Mouse (Mus musculus) CH12.LX (cell line): Measurements from ENCODE around the gene 2510002D24Rik. TPM values are rescaled to one million over a fixed set of nuclear protein-coding genes. Genes with fewer than 3 reads are reported as not detected.
A peak's percentile ranks its signal among the peaks of the same experiment; 100 is the strongest.

ENCODE experiments used
- DNase-seq: peaks from one replicate; pipeline ENCODE4 v3.0.0-alpha.2; 2013; ENCODE audit errors: extremely low read depth
- H3K27ac ChIP-seq: 2 replicates; pipeline ENCODE4 v1.5.1; 2012; ENCODE audit warnings: low read depth, mild to moderate bottlenecking, control low read depth, moderate library complexity; ENCODE audit not compliant: insufficient read depth
- H3K27me3 ChIP-seq: replicated peaks from 2 replicates; pipeline ENCODE3; 2012; ENCODE audit warnings: inconsistent platforms
- H3K36me3 ChIP-seq, 2 experiments: replicated peaks in 1 of 2; 2 replicates each; pipeline versions ENCODE3 to v1.6.1; 2012; ENCODE audit warnings: inconsistent platforms in 1 of 2, low read length in 1 of 2, mild to moderate bottlenecking in 1 of 2, mixed read lengths in 1 of 2, moderate library complexity in 1 of 2; ENCODE audit not compliant: control insufficient read depth in 1 of 2, insufficient read depth in 1 of 2
- H3K4me1 ChIP-seq, 2 experiments: 2 replicates each; pipeline ENCODE4 v1.6.1; 2012; ENCODE audit warnings: inconsistent platforms in 1 of 2, moderate library complexity in 1 of 2; ENCODE audit not compliant: insufficient read depth in 2 of 2, control insufficient read depth in 1 of 2
- H3K4me2 ChIP-seq: 2 replicates; pipeline ENCODE4 v1.6.1; 2012; ENCODE audit warnings: low read depth, mild to moderate bottlenecking, control low read depth; ENCODE audit not compliant: poor library complexity, insufficient read depth, severe bottlenecking
- H3K4me3 ChIP-seq, 3 experiments: fragments of 150-350 bp in 1 of 3; sonication (generic) in 1 of 3; replicated peaks in 1 of 3; 2 replicates each; pipeline versions ENCODE3 to v1.5.1; 2011 to 2012; ENCODE audit warnings: low read depth in 2 of 3, low read length in 2 of 3, mild to moderate bottlenecking in 2 of 3, moderate library complexity in 2 of 3, control low read depth in 1 of 3, improper control_type of control experiment in 1 of 3, inconsistent platforms in 1 of 3, mixed read lengths in 1 of 3; ENCODE audit not compliant: poor library complexity in 1 of 3
- H3K79me2 ChIP-seq: replicated peaks from 2 replicates; pipeline ENCODE4 v1.6.1; 2012; ENCODE audit warnings: mild to moderate bottlenecking, moderate library complexity; ENCODE audit not compliant: control insufficient read depth, poor library complexity, insufficient read depth, severe bottlenecking; ENCODE audit errors: extremely low read depth
- H3K9ac ChIP-seq: 2 replicates; pipeline ENCODE4 v1.6.1; 2012; ENCODE audit warnings: low read depth, mild to moderate bottlenecking, control low read depth, moderate library complexity; ENCODE audit not compliant: insufficient read depth
- H3K9me3 ChIP-seq: replicated peaks from 2 replicates; pipeline ENCODE3; 2012; ENCODE audit warnings: low read length, inconsistent platforms, mixed read lengths
- BHLHE40 ChIP-seq: IDR thresholded peaks from 2 replicates; pipeline ENCODE4 v1.6.1; 2011; ENCODE audit warnings: mild to moderate bottlenecking, low read depth, low read length, improper control_type of control experiment
- CHD1 ChIP-seq: IDR thresholded peaks from 2 replicates; pipeline ENCODE4 v1.6.1; 2012; ENCODE audit warnings: low read depth, low read length, improper control_type of control experiment, inconsistent platforms
- CHD2 ChIP-seq: IDR thresholded peaks from 2 replicates; pipeline ENCODE4 v1.6.1; 2011; ENCODE audit warnings: low read length, improper control_type of control experiment
- CTCF ChIP-seq, 2 experiments: IDR thresholded peaks in 1 of 2; conservative IDR thresholded peaks in 1 of 2; 2 replicates each; pipeline ENCODE4 v1.5.1; 2011 to 2012; ENCODE audit warnings: low read depth in 2 of 2, low read length in 2 of 2, improper control_type of control experiment in 1 of 2, inconsistent platforms in 1 of 2, mild to moderate bottlenecking in 1 of 2, moderate library complexity in 1 of 2
- E2F4 ChIP-seq: IDR thresholded peaks from 2 replicates; pipeline ENCODE4 v1.6.1; 2011; ENCODE audit warnings: low read depth, low read length, improper control_type of control experiment; ENCODE audit not compliant: insufficient replicate concordance
- ELF1 ChIP-seq: IDR thresholded peaks from 2 replicates; pipeline ENCODE4 v1.6.1; 2014; ENCODE audit warnings: low read depth, mild to moderate bottlenecking, inconsistent platforms, low read length, improper control_type of control experiment
- EP300 ChIP-seq: IDR thresholded peaks from 2 replicates; pipeline ENCODE4 v1.6.1; 2011; ENCODE audit warnings: low read length, improper control_type of control experiment
- ETS1 ChIP-seq: conservative IDR thresholded peaks from 2 replicates; pipeline ENCODE4 v1.6.1; 2012; ENCODE audit warnings: low read depth, mild to moderate bottlenecking, inconsistent platforms, low read length, improper control_type of control experiment, moderate library complexity
- GABPA ChIP-seq: IDR thresholded peaks from 2 replicates; pipeline ENCODE4 v1.6.1; 2012; ENCODE audit warnings: low read depth, low read length, improper control_type of control experiment, inconsistent platforms; ENCODE audit not compliant: insufficient replicate concordance
- HCFC1 ChIP-seq: IDR thresholded peaks from 2 replicates; pipeline ENCODE4 v1.6.1; 2012; ENCODE audit warnings: low read depth, mild to moderate bottlenecking, inconsistent platforms, low read length, improper control_type of control experiment
- IRF4 ChIP-seq: IDR thresholded peaks from 2 replicates; pipeline ENCODE4 v1.6.1; 2014; ENCODE audit warnings: low read depth, mild to moderate bottlenecking, inconsistent platforms, low read length, improper control_type of control experiment
- JUN ChIP-seq: IDR thresholded peaks from 2 replicates; pipeline ENCODE4 v1.6.1; 2011; ENCODE audit warnings: low read depth, mild to moderate bottlenecking, low read length, improper control_type of control experiment, moderate library complexity; ENCODE audit not compliant: insufficient read depth
- JUND ChIP-seq: conservative IDR thresholded peaks from 2 replicates; pipeline ENCODE4 v1.6.1; 2011; ENCODE audit warnings: low read depth, low read length, improper control_type of control experiment
- KAT2A ChIP-seq: IDR thresholded peaks from 2 replicates; pipeline ENCODE4 v1.6.1; 2012; ENCODE audit warnings: low read length, improper control_type of control experiment, inconsistent platforms; ENCODE audit not compliant: insufficient replicate concordance
- MAFK ChIP-seq: IDR thresholded peaks from 2 replicates; pipeline ENCODE4 v1.6.1; 2011; ENCODE audit warnings: low read length, improper control_type of control experiment; ENCODE audit not compliant: insufficient replicate concordance
- MAX ChIP-seq: IDR thresholded peaks from 2 replicates; pipeline ENCODE4 v1.6.1; 2011; ENCODE audit warnings: low read length, improper control_type of control experiment
- MAZ ChIP-seq: IDR thresholded peaks from 2 replicates; pipeline ENCODE4 v1.6.1; 2012; ENCODE audit warnings: low read depth, mild to moderate bottlenecking, inconsistent platforms, low read length, improper control_type of control experiment, moderate library complexity
- MEF2A ChIP-seq: IDR thresholded peaks from 2 replicates; pipeline ENCODE4 v1.6.1; 2014; ENCODE audit warnings: low read depth, mild to moderate bottlenecking, inconsistent platforms, low read length, improper control_type of control experiment, borderline replicate concordance
- MXI1 ChIP-seq: IDR thresholded peaks from 2 replicates; pipeline ENCODE4 v1.6.1; 2011; ENCODE audit warnings: mild to moderate bottlenecking, low read depth, low read length, improper control_type of control experiment
- MYC ChIP-seq: IDR thresholded peaks from 2 replicates; pipeline ENCODE4 v1.6.1; 2011; ENCODE audit warnings: low read depth, mild to moderate bottlenecking, improper control_type of control experiment, low read length
- NELFE ChIP-seq: IDR thresholded peaks from 2 replicates; pipeline ENCODE4 v1.6.1; 2011; ENCODE audit warnings: low read depth, low read length, improper control_type of control experiment
- NRF1 ChIP-seq: IDR thresholded peaks from 2 replicates; pipeline ENCODE4 v1.6.1; 2014; ENCODE audit warnings: low read depth, mild to moderate bottlenecking, inconsistent platforms, low read length, improper control_type of control experiment, moderate library complexity
- PAX5 ChIP-seq: IDR thresholded peaks from 2 replicates; pipeline ENCODE4 v1.6.1; 2012; ENCODE audit warnings: low read length, inconsistent platforms, mixed read lengths
- POLR2A ChIP-seq: IDR thresholded peaks from 2 replicates; pipeline ENCODE4 v1.6.1; 2011; ENCODE audit warnings: low read depth, mild to moderate bottlenecking, improper control_type of control experiment, low read length
- POLR2AphosphoS2 ChIP-seq: IDR thresholded peaks from 2 replicates; pipeline ENCODE4 v1.6.1; 2011; ENCODE audit warnings: low read depth, low read length, improper control_type of control experiment
- RAD21 ChIP-seq: IDR thresholded peaks from 2 replicates; pipeline ENCODE4 v1.6.1; 2011; ENCODE audit warnings: low read depth, mild to moderate bottlenecking, low read length, improper control_type of control experiment, moderate library complexity
- RCOR1 ChIP-seq: conservative IDR thresholded peaks from 2 replicates; pipeline ENCODE4 v1.6.1; 2012; ENCODE audit warnings: low read depth, mild to moderate bottlenecking, inconsistent platforms, low read length, improper control_type of control experiment
- SIN3A ChIP-seq: IDR thresholded peaks from 2 replicates; pipeline ENCODE4 v1.6.1; 2012; ENCODE audit warnings: low read length, improper control_type of control experiment, inconsistent platforms
- SMC3 ChIP-seq: IDR thresholded peaks from 2 replicates; pipeline ENCODE4 v1.6.1; 2011; ENCODE audit warnings: low read depth, low read length, improper control_type of control experiment
- TBP ChIP-seq: conservative IDR thresholded peaks from 2 replicates; pipeline ENCODE4 v1.6.1; 2011; ENCODE audit warnings: low read depth, low read length, improper control_type of control experiment
- TCF12 ChIP-seq: IDR thresholded peaks from 2 replicates; pipeline ENCODE4 v1.6.1; 2014; ENCODE audit warnings: low read depth, mild to moderate bottlenecking, inconsistent platforms, low read length, improper control_type of control experiment
- UBTF ChIP-seq: IDR thresholded peaks from 2 replicates; pipeline ENCODE4 v1.6.1; 2012; ENCODE audit warnings: low read depth, mild to moderate bottlenecking, inconsistent platforms, low read length, improper control_type of control experiment, moderate library complexity
- USF1 ChIP-seq: IDR thresholded peaks from 2 replicates; pipeline ENCODE4 v1.6.1; 2014; ENCODE audit warnings: low read depth, mild to moderate bottlenecking, inconsistent platforms, low read length, improper control_type of control experiment
- USF2 ChIP-seq: conservative IDR thresholded peaks from 2 replicates; pipeline ENCODE4 v1.6.1; 2011; ENCODE audit warnings: low read depth, low read length, improper control_type of control experiment
- ZC3H11A ChIP-seq: IDR thresholded peaks from 2 replicates; pipeline ENCODE4 v1.6.1; 2012; ENCODE audit warnings: low read depth, mild to moderate bottlenecking, inconsistent platforms, low read length, improper control_type of control experiment
- ZKSCAN1 ChIP-seq: IDR thresholded peaks from 2 replicates; pipeline ENCODE4 v1.6.1; 2012; ENCODE audit warnings: low read depth, inconsistent platforms, low read length, improper control_type of control experiment, borderline replicate concordance
- ZMIZ1 ChIP-seq: IDR thresholded peaks from 2 replicates; pipeline ENCODE4 v1.6.1; 2012; ENCODE audit warnings: low read depth, mild to moderate bottlenecking, inconsistent platforms, low read length, improper control_type of control experiment
- ZNF384 ChIP-seq: IDR thresholded peaks from 2 replicates; pipeline ENCODE4 v1.6.1; 2012; ENCODE audit warnings: low read depth, low read length, improper control_type of control experiment, inconsistent platforms
- dilution Hi-C: fragments of 300-500 bp; cut with MboI; formaldehyde crosslinking; loops from 2 replicates; pipeline ENCODE4 v1.14.3; 2020; ENCODE audit warnings: low sequenced_read_pairs; ENCODE audit not compliant: extremely low pct_unique_long_range_greater_than_20kb, extremely low pct_ligation_motif_present
- in situ Hi-C: fragments of 300-500 bp; cut with MboI; formaldehyde crosslinking; loops from 3 replicates; pipeline ENCODE4 v1.14.3; 2019; ENCODE audit warnings: low sequenced_read_pairs, low pct_ligation_motif_present, low pct_unique_long_range_greater_than_20kb, mixed read lengths
- polyA plus RNA-seq: library from polyadenylated mRNA; unstranded; fragments of >175 nt; gene quantifications from 2 replicates; pipeline ENCODE4 v1.2.1, GENCODE M21; 2012; ENCODE audit warnings: low read depth; ENCODE audit not compliant: insufficient read length
- total RNA-seq, 2 experiments: library from RNA; depleted of rRNA; stranded (reverse); fragments of 300-350 nt in 1 of 2; fragments of >200 nt in 1 of 2; gene quantifications; 2 replicates each; pipeline ENCODE4 v1.2.3; 2012 to 2014

2510002D24Rik gene
- total and polyA plus RNA-seq, 3 experiments = 66.2 to 84.9 (median 78.0) TPM

GRCm38 (mm10) chr16:18877386-18878090 lies 41.2 kb downstream of the 2510002D24Rik start:
- peak; percentile 85 for DNase-seq
- H3K27me3 ChIP-seq = no peaks in the 10 kb centered on the region
- in situ Hi-C loops = loop anchor here (10.0 kb wide), 1 partner anchor 207 kb away; no protein-coding TSS in a partner anchor
- H3K79me2 ChIP-seq = peaks cover 66% of the 10 kb centered on the region
- no peak for TF ChIP-seq ETS1
- TF ChIP-seq MYC = peak; percentile 85
- peak; percentile 39; the same call in 1 of the 2 replicates for TF ChIP-seq IRF4
- TF ChIP-seq ZNF384 = no peak
- no peak for TF ChIP-seq RCOR1
- no peak for TF ChIP-seq USF2
- no peak for TF ChIP-seq E2F4
- peak; percentile 59; the same call in 1 of the 2 replicates for TF ChIP-seq TCF12
- TF ChIP-seq MXI1 = peak; percentile 66
- peak; percentile 65 for TF ChIP-seq MAX
- TF ChIP-seq MAFK = no peak
- TF ChIP-seq CHD2 = no peak
- TF ChIP-seq POLR2AphosphoS2 = no peak
- peak; percentile 87 for TF ChIP-seq SIN3A
- peak; percentile 74 for TF ChIP-seq BHLHE40
- peak; percentile 48; the same call in 1 of the 2 replicates for TF ChIP-seq POLR2A
- no peak for TF ChIP-seq NRF1
- TF ChIP-seq SMC3 = no peak; the same call in 1 of the 2 replicates
- TF ChIP-seq JUN = no peak
- peak; percentile 53 for TF ChIP-seq HCFC1
- no peak for TF ChIP-seq ZC3H11A
- TF ChIP-seq JUND = no peak
- no peak for TF ChIP-seq GABPA
- peak; percentile 47; the same call in 1 of the 2 replicates for TF ChIP-seq MAZ
- no peak for TF ChIP-seq MEF2A
- TF ChIP-seq USF1 = no peak
- TF ChIP-seq ZMIZ1 = peak; percentile 12; the same call in 1 of the 2 replicates
- 0 out of 2 replicates have a peak, but pooled peaks have one; percentile 53 for TF ChIP-seq TBP
- TF ChIP-seq NELFE = no peak; the same call in 1 of the 2 replicates
- no peak for TF ChIP-seq ELF1
- no peak for TF ChIP-seq PAX5
- TF ChIP-seq ZKSCAN1 = no peak
- TF ChIP-seq RAD21 = no peak; the same call in 1 of the 2 replicates
- peak; percentile 39; the same call in 1 of the 2 replicates for TF ChIP-seq CHD1
- TF ChIP-seq EP300 = no peak
- peak in 1 of 2 experiments; percentile 73; a peak in 2 of 4 replicates for TF ChIP-seq CTCF (conservative IDR thresholded peaks at IDR 0.05 in 1 of 2, IDR thresholded peaks at IDR 0.05 in 1 of 2; ENCODE audit: low read depth in 2 of 2, low read length in 2 of 2)
- 0 out of 2 replicates have a peak, but pooled peaks have one; percentile 34 for TF ChIP-seq KAT2A
- TF ChIP-seq UBTF = peak; percentile 64
- peaks cover 2 to 57% of the 10 kb centered on the region in 2 experiments; a peak in 3 of 4 replicates for H3K4me1 ChIP-seq
- H3K27ac ChIP-seq = peak overlapping the region; percentile 84
- H3K4me2 ChIP-seq = peak overlapping the region; percentile 47
- peaks cover 20 to 62% of the 10 kb centered on the region in 2 experiments for H3K36me3 ChIP-seq
- H3K9me3 ChIP-seq = no peaks in the 10 kb centered on the region
- dilution Hi-C loops = no loop called here
- H3K9ac ChIP-seq = peak overlapping the region; percentile 78
- H3K4me3 ChIP-seq = peak overlapping the region; percentile 91 to 95 (median 93)
